Mouse (Mus musculus): ENCODE data around the gene Hist1h2af. TPM values are rescaled to one million over a fixed set of nuclear protein-coding genes. Genes with fewer than 3 reads are reported as not detected.
A peak's percentile ranks its signal among the peaks of the same experiment; 100 is the strongest.
"Not testable (repeated sequence)": the region's sequence is repeated elsewhere in the genome, so short reads cannot be mapped to it uniquely, and the experiment has no call there.

Hist1h2af gene
- polyA plus RNA-seq, 1 experiment from 2014 or later = 7.3 TPM

- no peak for ATAC-seq (replicated peaks; ENCODE audit: low FRiP score)
- Histone ChIP-seq H3K4me1 (peaks cover 36% of the 10 kb centered on the region), H3K27ac (peak overlapping the region; percentile 98), H3K27me3 (no peaks in the 10 kb centered on the region), H3K36me3 (no peaks in the 10 kb centered on the region), H3K9me3 (replicated peaks) (no peaks in the 10 kb centered on the region), H3K9ac (peak overlapping the region; percentile 66), H3K4me3 (replicated peaks) (peak overlapping the region; percentile 56), H3K4me2 (peak overlapping the region; percentile 58)
- 15% methylated on average over 2 of the region's 2 CpGs for whole genome bisulfite sequencing
Measured at GRCm38 (mm10) chr13:23529480-23530165, 4.1 kb upstream of the Hist1h2af start.

- peak overlapping the region; percentile 58 for H3K4me2 ChIP-seq
- H3K9me3 ChIP-seq (replicated peaks) = no peaks in the 10 kb centered on the region
- no peak for ATAC-seq (replicated peaks; ENCODE audit: low FRiP score)
- H3K36me3 ChIP-seq = no peaks in the 10 kb centered on the region
- WGBS = under 1% methylated on average over 20 of the region's 20 CpGs
- peaks cover 35% of the 10 kb centered on the region for H3K4me1 ChIP-seq
- no peaks in the 10 kb centered on the region for H3K27me3 ChIP-seq
- peak overlapping the region; percentile 56 for H3K4me3 ChIP-seq (replicated peaks)
- H3K9ac ChIP-seq = peak overlapping the region; percentile 66
- H3K27ac ChIP-seq = peak overlapping the region; percentile 98
Measured at GRCm38 (mm10) chr13:23530181-23530900, 3.4 kb upstream of the Hist1h2af start.

- Histone ChIP-seq H3K4me2 (peak within 1 kb of the TSS; percentile 58), H3K27ac (peak within 1 kb of the TSS; percentile 98), H3K9me3 (replicated peaks) (no peaks in the 10 kb centered on the region), H3K27me3 (no peaks in the 10 kb centered on the region), H3K36me3 (no peaks in the 10 kb centered on the region), H3K4me1 (peaks cover 34% of the 10 kb centered on the region), H3K9ac (peak within 1 kb of the TSS; percentile 66), H3K4me3 (replicated peaks) (peak within 1 kb of the TSS; percentile 56)
- under 1% methylated on average over 61 of the region's 70 CpGs for WGBS
- peak; percentile 76 for ATAC-seq (replicated peaks; ENCODE audit: low FRiP score)
Measured at GRCm38 (mm10) chr13:23530901-23531875, 2.5 kb upstream of the Hist1h2af start, which contains the start of gene Hist1h4h. Gene Hist1h4h, plus strand, starts transcription at chr13:23531050.

DNA sequence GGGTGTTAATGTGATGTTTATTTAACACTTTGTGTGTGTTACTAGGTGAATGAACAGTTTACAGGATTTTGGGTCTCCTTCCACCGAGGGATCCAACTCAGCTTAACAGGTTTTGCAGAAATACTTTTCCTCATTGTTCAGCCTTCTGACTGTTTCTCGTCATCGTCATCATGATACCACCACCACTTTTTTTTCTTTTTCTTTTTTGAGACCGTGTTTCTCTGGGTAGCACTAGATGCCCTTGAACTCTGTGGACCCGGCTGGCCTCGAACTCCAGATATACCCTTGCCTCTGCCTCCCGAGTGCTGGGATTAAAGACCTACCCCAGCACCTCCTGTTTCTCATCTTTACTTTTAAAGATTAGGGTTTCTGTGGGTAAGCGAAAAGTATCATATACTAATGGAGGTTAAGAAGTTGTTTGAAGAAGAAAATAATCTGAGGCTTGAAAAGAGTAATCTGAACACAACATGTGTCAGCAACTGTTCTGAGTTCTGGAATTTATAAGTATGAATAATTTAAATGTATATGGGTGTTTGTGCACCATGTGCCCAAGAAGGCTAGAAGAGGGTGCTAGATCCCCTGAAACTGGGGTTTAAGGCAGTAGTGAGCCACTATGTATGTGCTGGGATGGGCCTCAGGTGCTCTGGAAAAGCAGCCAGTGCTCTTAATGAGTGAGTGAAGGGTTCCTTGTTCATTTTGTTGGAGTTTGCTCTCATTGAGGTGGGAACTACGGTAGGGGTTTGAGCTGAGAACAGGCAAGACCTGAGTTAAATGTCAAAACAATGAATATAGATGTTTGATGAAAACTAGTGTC lies 1.2 kb upstream of the Hist1h2af start:
- WGBS = 24% methylated on average over 9 of the region's 9 CpGs
- Histone ChIP-seq H3K27me3 (no peaks in the 10 kb centered on the region), H3K27ac (peak overlapping the region; percentile 98), H3K9me3 (replicated peaks) (no peaks in the 10 kb centered on the region), H3K9ac (peak overlapping the region; percentile 47), H3K4me2 (peak overlapping the region; percentile 58), H3K36me3 (no peaks in the 10 kb centered on the region), H3K4me3 (replicated peaks) (peak overlapping the region; percentile 56), H3K4me1 (peaks cover 46% of the 10 kb centered on the region)
- no peak for ATAC-seq (replicated peaks; ENCODE audit: low FRiP score)

DNA sequence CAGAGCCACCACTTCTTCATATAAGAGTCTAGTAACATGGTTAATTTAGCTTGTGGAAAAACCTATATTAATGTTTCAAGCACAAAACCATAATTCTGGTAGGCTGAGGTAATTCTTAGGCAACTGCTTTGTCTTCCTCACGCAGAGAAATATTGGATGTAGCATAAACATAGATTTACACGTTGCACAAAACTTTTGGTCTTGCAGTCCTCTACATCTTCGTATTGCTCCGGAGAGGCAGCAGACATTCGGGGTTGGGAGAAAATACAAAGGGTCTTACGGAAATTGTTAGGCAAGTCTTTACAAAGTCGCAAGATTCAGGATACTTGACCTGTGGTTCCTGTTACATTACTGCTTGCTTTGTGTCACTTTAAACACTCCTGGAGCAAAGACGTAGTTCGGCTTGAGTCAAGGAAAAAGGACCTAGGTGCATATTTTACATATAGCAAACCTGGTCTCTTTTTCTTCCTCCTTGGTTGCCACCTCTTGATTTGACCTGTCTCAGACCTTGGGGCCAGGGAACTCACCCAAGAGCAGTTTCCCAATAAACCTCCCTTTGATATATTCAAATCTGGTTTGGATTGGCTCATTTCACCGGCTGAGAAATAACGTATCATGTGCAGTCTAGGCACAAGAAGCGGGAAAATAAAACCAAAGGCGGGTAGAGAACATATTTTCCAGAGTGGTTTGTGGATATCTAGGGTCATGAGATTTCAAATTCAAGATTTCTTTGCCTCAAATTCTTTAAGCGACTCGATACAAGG lies 844 bp downstream of the Hist1h2af start:
- Histone ChIP-seq H3K4me1 (peaks cover 40% of the 10 kb centered on the region), H3K27me3 (no peaks in the 10 kb centered on the region), H3K9ac (peak overlapping the region; percentile 40), H3K4me3 (replicated peaks) (peak overlapping the region; percentile 56), H3K9me3 (replicated peaks) (no peaks in the 10 kb centered on the region), H3K36me3 (no peaks in the 10 kb centered on the region), H3K4me2 (peak overlapping the region; percentile 58), H3K27ac (peak overlapping the region; percentile 98)
- ATAC-seq (replicated peaks; ENCODE audit: low FRiP score) = 0 out of 2 replicates have a peak, but pooled peaks have one; percentile 13
- under 1% methylated on average over 15 of the region's 15 CpGs for WGBS

- not testable (repeated sequence) for H3K27me3 ChIP-seq; H3K9me3 ChIP-seq (replicated peaks); H3K36me3 ChIP-seq
- H3K9ac ChIP-seq = peak within 1 kb of the TSS; percentile 57
- H3K4me1 ChIP-seq = peaks cover 42% of the 10 kb centered on the region
- peak; percentile 94 for ATAC-seq (replicated peaks; ENCODE audit: low FRiP score)
- peak within 1 kb of the TSS; percentile 58 for H3K4me2 ChIP-seq
- WGBS = under 1% methylated on average over 50 of the region's 62 CpGs
- peak within 1 kb of the TSS; percentile 98 for H3K27ac ChIP-seq
- H3K4me3 ChIP-seq (replicated peaks) = peak within 1 kb of the TSS; percentile 56
Measured at GRCm38 (mm10) chr13:23535137-23536075, 1.7 kb downstream of the Hist1h2af start, which contains the start of gene Hist1h3g. Gene Hist1h3g, plus strand, starts transcription at chr13:23535422.

DNA sequence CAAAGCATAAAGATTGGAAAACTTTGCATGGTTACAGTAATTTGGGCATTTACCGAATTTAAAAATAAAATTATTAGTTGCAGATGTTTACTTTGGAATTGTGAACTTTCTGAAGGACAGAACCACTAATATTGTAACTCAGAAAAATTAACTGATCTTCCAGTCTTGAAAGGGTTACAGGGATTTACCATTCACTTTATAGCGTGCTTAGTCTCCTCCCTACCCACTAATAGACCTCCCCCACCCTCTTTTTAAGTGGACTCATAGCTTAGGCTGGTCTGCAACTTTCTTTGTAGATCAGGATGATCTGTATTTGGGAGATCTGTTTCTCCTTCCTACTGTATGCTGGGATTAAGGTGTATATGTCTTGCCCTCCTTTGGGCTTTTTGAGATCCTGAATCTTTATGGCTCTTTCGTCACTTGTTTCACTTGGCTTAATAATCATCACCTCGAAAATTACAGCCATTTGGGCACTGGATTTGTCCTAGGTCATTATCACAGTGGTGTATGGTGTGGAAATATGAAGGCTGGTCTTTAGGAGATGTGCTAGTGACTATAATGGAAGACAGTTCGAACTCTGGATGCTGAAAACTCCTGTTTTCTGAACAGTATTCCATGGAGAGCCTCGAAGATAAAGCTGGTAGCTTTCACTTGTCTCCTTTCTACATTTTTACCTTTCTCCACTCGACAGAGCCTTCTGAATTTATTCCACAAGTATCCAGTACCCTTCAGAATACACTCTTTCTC lies 2.5 kb downstream of the Hist1h2af start:
- Histone ChIP-seq H3K4me2 (peak overlapping the region; percentile 58), H3K4me1 (peaks cover 46% of the 10 kb centered on the region), H3K36me3 (no peaks in the 10 kb centered on the region), H3K4me3 (replicated peaks) (peak overlapping the region; percentile 56), H3K27ac (peak overlapping the region; percentile 98), H3K9me3 (replicated peaks) (no peaks in the 10 kb centered on the region), H3K9ac (peak overlapping the region; percentile 57), H3K27me3 (no peaks in the 10 kb centered on the region)
- 13% methylated on average over 7 of the region's 7 CpGs for WGBS
- ATAC-seq (replicated peaks; ENCODE audit: low FRiP score) = no peak

DNA sequence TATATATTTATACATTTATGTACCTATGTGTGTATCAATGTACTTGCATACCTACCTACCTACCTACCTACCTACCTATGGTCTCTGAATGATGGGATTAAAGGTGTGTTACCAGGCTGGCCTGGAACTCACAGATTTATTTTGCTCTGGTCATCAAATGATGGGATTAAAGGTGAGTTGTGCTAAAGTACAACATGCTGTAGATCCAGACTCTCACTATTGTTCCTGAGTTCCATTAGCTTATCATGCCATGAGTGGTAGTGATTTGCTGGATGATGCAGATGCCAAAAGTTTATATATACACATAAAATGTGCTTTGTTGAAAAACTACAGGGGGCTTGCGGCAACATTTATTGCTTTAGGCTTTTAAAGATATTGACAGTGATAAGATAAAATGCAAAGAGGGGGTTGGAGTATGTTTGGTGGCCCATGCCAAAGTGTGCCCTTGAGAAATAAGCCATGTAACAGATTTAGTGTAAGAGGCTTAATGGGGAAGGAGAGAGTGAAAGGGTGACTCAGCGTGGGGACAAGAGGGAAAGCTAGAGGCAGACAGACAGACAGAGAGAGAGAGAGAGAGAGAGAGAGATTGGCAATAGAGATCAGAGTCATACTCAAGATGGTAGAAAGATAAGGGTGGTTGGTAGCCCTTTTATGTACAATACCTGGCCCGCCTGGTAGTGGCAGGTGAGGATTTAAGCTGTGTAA lies 3.5 kb downstream of the Hist1h2af start:
- no peak overlapping the region for H3K9ac ChIP-seq
- peak overlapping the region; percentile 58 for H3K4me2 ChIP-seq
- 73% methylated on average over 3 of the region's 3 CpGs for WGBS
- 0 out of 2 replicates have a peak overlapping the region, but pooled peaks have one; percentile 13 for H3K27ac ChIP-seq
- ATAC-seq (replicated peaks; ENCODE audit: low FRiP score) = no peak
- H3K4me3 ChIP-seq (replicated peaks) = peak overlapping the region; percentile 56
- no peaks in the 10 kb centered on the region for H3K36me3 ChIP-seq
- H3K27me3 ChIP-seq = no peaks in the 10 kb centered on the region
- no peaks in the 10 kb centered on the region for H3K9me3 ChIP-seq (replicated peaks)
- H3K4me1 ChIP-seq = peaks cover 45% of the 10 kb centered on the region

- no peak overlapping the region for H3K9ac ChIP-seq
Measured at GRCm38 (mm10) chr13:23538249-23538648, 4.5 kb downstream of the Hist1h2af start.

More at GRCm38 (mm10) chr13:23538249-23538648, 4.5 kb downstream of the Hist1h2af start:
- ATAC-seq (replicated peaks; ENCODE audit: low FRiP score) = no peak
- H3K27ac ChIP-seq = 0 out of 2 replicates have a peak overlapping the region, but pooled peaks have one; percentile 18
- H3K27me3 ChIP-seq = no peaks in the 10 kb centered on the region
- peaks cover 41% of the 10 kb centered on the region for H3K4me1 ChIP-seq
- H3K4me2 ChIP-seq = 0 out of 2 replicates have a peak overlapping the region, but pooled peaks have one; percentile 2
- no peaks in the 10 kb centered on the region for H3K9me3 ChIP-seq (replicated peaks)
- no peak overlapping the region for H3K4me3 ChIP-seq (replicated peaks)
- no peaks in the 10 kb centered on the region for H3K36me3 ChIP-seq
- WGBS = 74% methylated on average over 5 of the region's 5 CpGs

Data from kidney, embryonic 15.5 days (tissue).